Mouse (Mus musculus) midbrain, embryonic 14.5 days (tissue): ENCODE results near the gene Lce6a. TPM values are rescaled to one million over a fixed set of nuclear protein-coding genes. Genes with fewer than 3 reads are reported as not detected.

ENCODE experiments used
- ATAC-seq: fragments of 200-750 bp; cut with Nextera tagmentation; 2 replicates; pipeline ENCODE4 v1.8.0; 2017; ENCODE audit warnings: moderate number of reproducible peaks, moderate library complexity; ENCODE audit not compliant: low FRiP score, low TSS enrichment
- DNase-seq: peaks from one replicate; pipeline ENCODE4 v3.0.0-alpha.2; 2015
- H3K27ac ChIP-seq: fragments of 300-500 bp; sonication (generic); replicated peaks from 2 replicates; pipeline ENCODE4 v1.5.1; 2014; ENCODE audit warnings: mild to moderate bottlenecking, low read depth, low read length, moderate library complexity
- H3K27me3 ChIP-seq: fragments of 300-500 bp; sonication (generic); 2 replicates; pipeline ENCODE4 v1.6.1; 2014; ENCODE audit warnings: low read length, control low read depth, mixed read lengths; ENCODE audit not compliant: control insufficient read depth, insufficient read depth
- H3K36me3 ChIP-seq: fragments of 300-500 bp; sonication (generic); 2 replicates; pipeline ENCODE4 v1.6.1; 2014; ENCODE audit warnings: low read length, control low read depth; ENCODE audit not compliant: control insufficient read depth, insufficient read depth
- H3K4me1 ChIP-seq: fragments of 300-500 bp; sonication (generic); 2 replicates; pipeline ENCODE4 v1.6.1; 2014; ENCODE audit warnings: mild to moderate bottlenecking, antibody characterized with exemption, low read length, control low read depth; ENCODE audit not compliant: control insufficient read depth, insufficient read depth
- H3K4me2 ChIP-seq: fragments of 300-500 bp; sonication (generic); 2 replicates; pipeline ENCODE4 v1.6.1; 2014; ENCODE audit warnings: mild to moderate bottlenecking, low read length, moderate library complexity
- H3K4me3 ChIP-seq: fragments of 300-500 bp; sonication (generic); replicated peaks from 2 replicates; pipeline ENCODE4 v1.5.1; 2014; ENCODE audit warnings: low read depth, low read length
- H3K9ac ChIP-seq: fragments of 300-500 bp; sonication (generic); replicated peaks from 2 replicates; pipeline ENCODE4 v1.6.1; 2014; ENCODE audit warnings: mild to moderate bottlenecking, low read length, moderate library complexity
- H3K9me3 ChIP-seq: fragments of 300-500 bp; sonication (generic); 2 replicates; pipeline ENCODE4 v1.6.1; 2016; ENCODE audit warnings: low read length, control low read depth, mixed read lengths; ENCODE audit not compliant: control insufficient read depth
- WGBS: fragments of 180-500 bp; shearing (Covaris S2); extraction: QIAGEN DNeasy Blood & Tissue Kit; methylation state at CpG from one replicate; pipeline ENCODE4 v1.1.7; 2014; 5-methylcytosine and 5-hydroxymethylcytosine counted together
- polyA plus RNA-seq: library from polyadenylated mRNA; unstranded; fragments of >200 nt; fragmentation: Nextera tagmentation; extraction: Ambion mirVana; gene quantifications from 2 replicates; pipeline ENCODE4 v1.2.1, GENCODE M21; 2014

The Lce6a gene
- polyA plus RNA-seq, 1 experiment from 2014 or later = not detected

DNA sequence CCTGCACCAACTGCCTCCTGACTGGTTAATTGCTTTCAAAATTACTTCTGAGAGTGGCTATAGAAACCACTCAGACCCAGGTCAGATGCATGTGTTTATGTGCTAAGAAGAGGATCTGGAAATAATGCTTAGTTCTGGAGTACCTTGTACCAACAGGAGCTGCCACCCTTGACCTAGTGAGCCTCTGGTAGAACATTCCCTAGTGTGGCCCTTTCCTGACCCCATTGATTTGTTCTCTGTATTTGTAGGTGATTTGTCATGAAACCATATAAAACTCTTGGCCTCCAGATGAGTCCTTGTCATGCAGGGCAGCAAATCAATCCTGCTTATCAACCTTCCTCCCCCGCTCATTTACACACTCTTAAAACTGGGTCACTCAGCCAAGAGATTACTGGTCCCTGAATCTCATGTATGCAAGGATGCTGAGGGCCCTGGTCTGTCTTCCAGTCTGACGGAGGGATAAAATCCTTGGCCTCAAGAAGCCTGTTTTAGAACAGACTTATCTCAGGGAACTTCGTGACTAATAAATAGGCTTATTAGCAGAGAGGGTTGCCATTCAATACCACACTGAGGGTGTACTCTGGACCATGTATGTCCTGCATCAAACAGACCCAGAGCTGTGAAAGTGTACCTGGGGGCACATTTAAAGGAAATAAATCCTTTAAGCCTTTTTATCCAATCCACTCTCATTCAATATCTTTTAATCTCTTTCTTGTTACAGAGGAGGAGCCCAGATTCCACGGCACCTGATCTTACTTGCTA is 42.6 kb downstream of the Lce6a start:
- H3K9ac ChIP-seq = no peak overlapping the region
- no peaks in the 10 kb centered on the region for H3K36me3 ChIP-seq
- no peak overlapping the region for H3K4me3 ChIP-seq
- ATAC-seq (no peak), DNase-seq (no peak)
- H3K27me3 ChIP-seq = no peaks in the 10 kb centered on the region
- no peak overlapping the region for H3K27ac ChIP-seq
- H3K9me3 ChIP-seq = no peaks in the 10 kb centered on the region
- no peak overlapping the region for H3K4me2 ChIP-seq
- WGBS = 51% methylated on average over 4 of the region's 4 CpGs
- no peaks in the 10 kb centered on the region for H3K4me1 ChIP-seq

DNA sequence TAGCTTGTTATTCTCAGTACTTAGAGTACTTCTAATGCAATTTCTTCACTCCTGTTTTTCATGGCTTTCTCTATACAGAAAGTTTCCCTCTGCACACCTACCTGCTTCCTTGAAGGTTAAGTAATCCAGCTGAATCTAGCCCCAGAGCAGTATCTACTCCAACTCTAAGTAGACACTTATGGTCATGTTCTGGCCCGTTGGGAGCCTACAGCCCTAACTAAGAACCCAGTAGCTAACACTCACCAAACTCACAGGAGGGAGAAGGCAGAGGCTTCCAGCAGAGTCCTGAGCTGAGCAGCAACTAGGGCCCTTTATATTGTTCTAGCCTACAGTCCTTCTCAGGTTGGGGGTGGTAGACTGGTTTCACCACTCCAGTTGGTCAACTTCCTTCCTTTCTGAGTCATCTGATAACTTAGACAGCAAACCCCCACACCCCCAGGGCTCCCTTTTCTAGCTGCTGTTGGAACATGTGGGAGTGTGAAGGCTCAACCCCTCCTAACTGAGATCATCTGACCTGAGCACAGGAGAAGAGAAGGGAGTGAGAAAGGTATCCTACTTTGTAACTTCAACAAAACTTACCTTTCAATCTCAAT is 47.9 kb downstream of the Lce6a start, which contains the start of gene Ivl:
Gene Ivl, minus strand, starts transcription at position 287 of the 593 bp plus-strand sequence.
- WGBS = 89% methylated on average over 1 of the region's 1 CpGs
- no peak for DNase-seq
- no peak within 1 kb of the TSS for H3K27ac ChIP-seq
- ATAC-seq = no peak
- no peak within 1 kb of the TSS for H3K9ac ChIP-seq
- H3K36me3 ChIP-seq = no peaks in the 10 kb centered on the region
- no peaks in the 10 kb centered on the region for H3K9me3 ChIP-seq
- no peak within 1 kb of the TSS for H3K4me2 ChIP-seq
- no peak within 1 kb of the TSS for H3K4me3 ChIP-seq
- no peaks in the 10 kb centered on the region for H3K27me3 ChIP-seq
- no peaks in the 10 kb centered on the region for H3K4me1 ChIP-seq

DNA sequence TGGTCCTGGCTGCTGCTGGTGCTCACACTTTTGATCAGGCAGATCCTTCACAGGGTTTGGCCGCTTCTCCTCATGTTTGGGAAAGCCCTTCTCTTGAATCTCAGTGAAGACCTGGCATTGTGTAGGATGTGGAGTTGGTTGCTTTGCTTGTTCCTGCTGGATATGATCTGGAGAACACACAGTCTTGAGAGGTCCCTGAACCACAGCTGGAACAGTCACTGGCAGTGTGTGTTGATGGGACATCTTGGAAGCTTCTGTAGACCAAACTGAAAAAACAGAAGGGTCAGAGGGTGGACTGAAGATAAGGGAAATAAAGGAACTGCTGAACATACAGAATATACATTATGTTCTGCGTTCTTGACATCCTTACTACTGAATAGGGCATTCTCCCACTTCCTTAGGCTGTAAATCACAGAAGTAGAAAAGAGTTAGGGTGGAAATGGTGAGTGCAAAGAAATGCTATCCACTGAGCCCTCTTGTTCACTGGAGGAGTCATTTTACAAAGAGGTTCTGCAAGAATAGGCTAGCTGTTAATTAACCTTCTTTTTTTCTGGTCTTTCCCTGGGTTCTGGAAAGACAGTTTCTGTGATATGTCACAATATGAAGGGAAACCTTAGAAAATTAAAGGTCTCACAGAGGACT is 48.8 kb downstream of the Lce6a start:
- Histone ChIP-seq H3K27ac (no peak overlapping the region), H3K4me3 (no peak overlapping the region), H3K36me3 (no peaks in the 10 kb centered on the region), H3K9ac (no peak overlapping the region), H3K9me3 (no peaks in the 10 kb centered on the region), H3K4me2 (no peak overlapping the region), H3K27me3 (no peaks in the 10 kb centered on the region), H3K4me1 (no peaks in the 10 kb centered on the region)
- WGBS = 67% methylated on average over 2 of the region's 2 CpGs
- DNase-seq (no peak), ATAC-seq (no peak)

Other genes with a start within 250 kb of the Lce6a start
- not detected in 2 replicates for gene Sprr2h, start 236.0 kb downstream of the Lce6a start, polyA plus RNA-seq
- gene Sprr2i, start 213.7 kb downstream of the Lce6a start, polyA plus RNA-seq = not detected in 2 replicates
- not detected in 2 replicates for gene Sprr2j-ps, start 203.6 kb downstream of the Lce6a start, polyA plus RNA-seq
- gene Gm9774, start 192.2 kb downstream of the Lce6a start, polyA plus RNA-seq = 6.2 and 6.3 TPM in 2 replicates
- gene Sprr2k, start 189.1 kb downstream of the Lce6a start, polyA plus RNA-seq = not detected in 2 replicates
- gene Sprr1b, start 182.9 kb downstream of the Lce6a start, polyA plus RNA-seq = not detected in 2 replicates
- gene Sprr3, start 162.9 kb downstream of the Lce6a start, polyA plus RNA-seq = not detected in 2 replicates
- gene Sprr1a, start 135.8 kb downstream of the Lce6a start, polyA plus RNA-seq = not detected in 2 replicates
- gene Sprr4, start 121.2 kb downstream of the Lce6a start, polyA plus RNA-seq = not detected in 2 replicates
- gene 2310046K23Rik, start 87.1 kb downstream of the Lce6a start, polyA plus RNA-seq = not detected in 2 replicates
- gene Ivl, start 47.9 kb downstream of the Lce6a start, polyA plus RNA-seq = not detected in 2 replicates
- gene Smcp, start 32.7 kb downstream of the Lce6a start, polyA plus RNA-seq = not detected in 2 replicates
- not detected in 2 replicates for gene 2210017I01Rik, start 14.2 kb downstream of the Lce6a start, polyA plus RNA-seq
- not detected in 2 replicates for gene Lce1a1, start 26.6 kb upstream of the Lce6a start, polyA plus RNA-seq
- not detected in 2 replicates for gene Lce1b, start 35.3 kb upstream of the Lce6a start, polyA plus RNA-seq
- gene Lce1a2, start 48.7 kb upstream of the Lce6a start, polyA plus RNA-seq = not detected in 2 replicates
- gene Lce1c, start 57.6 kb upstream of the Lce6a start, polyA plus RNA-seq = not detected in 2 replicates
- gene Lce1d, start 65.5 kb upstream of the Lce6a start, polyA plus RNA-seq = not detected in 2 replicates
- not detected in 2 replicates for gene Lce1e, start 87.4 kb upstream of the Lce6a start, polyA plus RNA-seq
- not detected in 2 replicates for gene Lce1f, start 98.7 kb upstream of the Lce6a start, polyA plus RNA-seq
- gene Gm38119, start 117.4 kb upstream of the Lce6a start, polyA plus RNA-seq = not detected in 2 replicates
- gene Lce1g, start 130.7 kb upstream of the Lce6a start, polyA plus RNA-seq = not detected in 2 replicates
- gene Lce1h, start 143.4 kb upstream of the Lce6a start, polyA plus RNA-seq = not detected in 2 replicates
- gene Lce1i, start 157.2 kb upstream of the Lce6a start, polyA plus RNA-seq = not detected in 2 replicates
- gene Lce1j, start 168.9 kb upstream of the Lce6a start, polyA plus RNA-seq = not detected in 2 replicates
- not detected in 2 replicates for gene Lce1k, start 186.2 kb upstream of the Lce6a start, polyA plus RNA-seq
- gene Kprp, start 205.6 kb upstream of the Lce6a start, polyA plus RNA-seq = not detected in 2 replicates
- not detected in 2 replicates for gene Lce1l, start 229.6 kb upstream of the Lce6a start, polyA plus RNA-seq
- gene 2310050C09Rik, start 248.6 kb upstream of the Lce6a start, polyA plus RNA-seq = not detected in 2 replicates